Mouse (Mus musculus): ENCODE measurements around the gene Stk32c. TPM values are rescaled to one million over a fixed set of nuclear protein-coding genes. Genes with fewer than 3 reads are reported as not detected.

Gene Stk32c
- polyA plus RNA-seq, 2 experiments: 0.12 TPM; not detected in 1

DNA sequence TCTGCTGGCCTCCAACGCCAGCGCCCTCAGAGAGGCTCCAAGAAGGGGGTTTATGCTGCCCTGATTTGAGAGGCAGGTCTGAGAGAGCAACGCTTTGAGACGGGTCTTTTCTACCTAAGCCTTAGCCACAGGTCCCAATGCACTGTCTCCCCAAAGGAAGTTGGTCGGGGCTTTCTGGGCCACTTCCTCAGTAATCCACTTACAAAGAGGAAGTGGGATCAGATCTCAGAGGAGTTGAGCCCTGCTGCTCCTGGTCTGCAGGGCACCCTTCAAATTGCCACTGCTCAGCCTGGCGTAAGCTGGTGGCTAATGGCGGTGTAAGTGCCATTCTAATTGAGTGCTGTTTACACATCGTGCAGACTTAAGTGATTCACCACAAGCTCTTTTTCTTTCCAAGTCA is 81.6 kb downstream of the Stk32c start:
- H3K9ac ChIP-seq (replicated peaks): no peak overlapping the region
- WGBS (ENCODE audit: insufficient replicate concordance): 29% methylated on average over 8 of the region's 8 CpGs
- DNase-seq (ENCODE audit: low read depth in 3 of 3, low spot score in 3 of 3) (no peak), ATAC-seq (ENCODE audit: insufficient read depth) (no peak)
- no peak overlapping the region for H3K4me2 ChIP-seq (ENCODE audit: low read depth)
- TF ChIP-seq CTCF (IDR thresholded peaks at IDR 0.05; ENCODE audit: low read depth) (no peak), EP300 (IDR thresholded peaks at IDR 0.05; ENCODE audit: low read depth) (no peak)
- no peak overlapping the region for H3K4me3 ChIP-seq (ENCODE audit: insufficient read depth in 1 of 2, low read depth in 2 of 2, low read length in 2 of 2)
- H3K27ac ChIP-seq: no peak overlapping the region
- no peaks in the 10 kb centered on the region for H3K9me3 ChIP-seq (ENCODE audit: control insufficient read depth, low read length)
- no peaks in the 10 kb centered on the region for H3K36me3 ChIP-seq (replicated peaks; ENCODE audit: control insufficient read depth, insufficient read depth, low read depth)
- H3K27me3 ChIP-seq (ENCODE audit: control insufficient read depth, insufficient read depth, low read length): no peaks in the 10 kb centered on the region
- H3K4me1 ChIP-seq (replicated peaks; ENCODE audit: control insufficient read depth in 2 of 2, insufficient read depth in 2 of 2, low read length in 1 of 2): no peaks in the 10 kb centered on the region

- no peaks in the 10 kb centered on the region for H3K4me1 ChIP-seq (replicated peaks; ENCODE audit: control insufficient read depth in 2 of 2, insufficient read depth in 2 of 2, low read length in 1 of 2)
- ATAC-seq (ENCODE audit: insufficient read depth) (no peak), DNase-seq (ENCODE audit: low read depth in 3 of 3, low spot score in 3 of 3) (no peak)
- no peak overlapping the region for H3K4me2 ChIP-seq (ENCODE audit: low read depth)
- no peak overlapping the region for H3K9ac ChIP-seq (replicated peaks)
- H3K36me3 ChIP-seq (replicated peaks; ENCODE audit: control insufficient read depth, insufficient read depth, low read depth): no peaks in the 10 kb centered on the region
- H3K27ac ChIP-seq: no peak overlapping the region
- no peaks in the 10 kb centered on the region for H3K9me3 ChIP-seq (ENCODE audit: control insufficient read depth, low read length)
- no peak for TF ChIP-seq EP300 (IDR thresholded peaks at IDR 0.05; ENCODE audit: low read depth)
- TF ChIP-seq CTCF (IDR thresholded peaks at IDR 0.05; ENCODE audit: low read depth): no peak
- WGBS (ENCODE audit: insufficient replicate concordance): 42% methylated on average over 6 of the region's 6 CpGs
- H3K4me3 ChIP-seq (ENCODE audit: insufficient read depth in 1 of 2, low read depth in 2 of 2, low read length in 2 of 2): no peak overlapping the region
- no peaks in the 10 kb centered on the region for H3K27me3 ChIP-seq (ENCODE audit: control insufficient read depth, insufficient read depth, low read length)
These were observed 82.7 kb downstream of the Stk32c start for GRCm38 (mm10) chr7:139130361-139130760.

- Histone ChIP-seq H3K4me1 (replicated peaks; ENCODE audit: control insufficient read depth in 2 of 2, insufficient read depth in 2 of 2, low read length in 1 of 2) (no peaks in the 10 kb centered on the region), H3K4me3 (ENCODE audit: insufficient read depth in 1 of 2, low read depth in 2 of 2, low read length in 2 of 2) (no peak overlapping the region), H3K9ac (replicated peaks) (no peak overlapping the region), H3K9me3 (ENCODE audit: control insufficient read depth, low read length) (no peaks in the 10 kb centered on the region), H3K27ac (no peak overlapping the region), H3K36me3 (replicated peaks; ENCODE audit: control insufficient read depth, insufficient read depth, low read depth) (no peaks in the 10 kb centered on the region), H3K27me3 (ENCODE audit: control insufficient read depth, insufficient read depth, low read length) (no peaks in the 10 kb centered on the region), H3K4me2 (ENCODE audit: low read depth) (no peak overlapping the region)
- ATAC-seq (ENCODE audit: insufficient read depth) (no peak), DNase-seq (ENCODE audit: low read depth in 3 of 3, low spot score in 3 of 3) (no peak)
- WGBS (ENCODE audit: insufficient replicate concordance): 43% methylated on average over 4 of the region's 4 CpGs
- no peak for TF ChIP-seq CTCF (IDR thresholded peaks at IDR 0.05; ENCODE audit: low read depth)
- no peak for TF ChIP-seq EP300 (IDR thresholded peaks at IDR 0.05; ENCODE audit: low read depth)
These were observed 84.1 kb downstream of the Stk32c start for GRCm38 (mm10) chr7:139128994-139129393.

GRCm38 (mm10) chr7:139126549-139126948 is 86.6 kb downstream of the Stk32c start:
- Histone ChIP-seq H3K27ac (no peak overlapping the region), H3K9me3 (ENCODE audit: control insufficient read depth, low read length) (no peaks in the 10 kb centered on the region), H3K4me2 (ENCODE audit: low read depth) (no peak overlapping the region), H3K4me3 (ENCODE audit: insufficient read depth in 1 of 2, low read depth in 2 of 2, low read length in 2 of 2) (no peak overlapping the region), H3K9ac (replicated peaks) (no peak overlapping the region), H3K4me1 (replicated peaks; ENCODE audit: control insufficient read depth in 2 of 2, insufficient read depth in 2 of 2, low read length in 1 of 2) (no peaks in the 10 kb centered on the region), H3K36me3 (replicated peaks; ENCODE audit: control insufficient read depth, insufficient read depth, low read depth) (no peaks in the 10 kb centered on the region), H3K27me3 (ENCODE audit: control insufficient read depth, insufficient read depth, low read length) (no peaks in the 10 kb centered on the region)
- no peak for DNase-seq (ENCODE audit: low read depth in 3 of 3, low spot score in 3 of 3)
- no peak for ATAC-seq (ENCODE audit: insufficient read depth)
- 59% methylated on average over 7 of the region's 7 CpGs for WGBS (ENCODE audit: insufficient replicate concordance)
- no peak for TF ChIP-seq CTCF (IDR thresholded peaks at IDR 0.05; ENCODE audit: low read depth)
- no peak for TF ChIP-seq EP300 (IDR thresholded peaks at IDR 0.05; ENCODE audit: low read depth)

- no peak overlapping the region for H3K9ac ChIP-seq (replicated peaks)
- H3K4me3 ChIP-seq (ENCODE audit: insufficient read depth in 1 of 2, low read depth in 2 of 2, low read length in 2 of 2): no peak overlapping the region
- no peaks in the 10 kb centered on the region for H3K27me3 ChIP-seq (ENCODE audit: control insufficient read depth, insufficient read depth, low read length)
- DNase-seq (ENCODE audit: low read depth in 3 of 3, low spot score in 3 of 3) (no peak), ATAC-seq (ENCODE audit: insufficient read depth) (no peak)
- no peak overlapping the region for H3K27ac ChIP-seq
- no peaks in the 10 kb centered on the region for H3K36me3 ChIP-seq (replicated peaks; ENCODE audit: control insufficient read depth, insufficient read depth, low read depth)
- no peak overlapping the region for H3K4me2 ChIP-seq (ENCODE audit: low read depth)
- TF ChIP-seq CTCF (IDR thresholded peaks at IDR 0.05; ENCODE audit: low read depth) (no peak), EP300 (IDR thresholded peaks at IDR 0.05; ENCODE audit: low read depth) (no peak)
- WGBS (ENCODE audit: insufficient replicate concordance): 60% methylated on average over 4 of the region's 4 CpGs
- H3K9me3 ChIP-seq (ENCODE audit: control insufficient read depth, low read length): no peaks in the 10 kb centered on the region
- H3K4me1 ChIP-seq (replicated peaks; ENCODE audit: control insufficient read depth in 2 of 2, insufficient read depth in 2 of 2, low read length in 1 of 2): no peaks in the 10 kb centered on the region
These were observed 87.2 kb downstream of the Stk32c start for GRCm38 (mm10) chr7:139125881-139126280.
